Mouse (Mus musculus) thymus, adult 18-20 months (tissue): ENCODE data around the gene Nuak2.
A peak's percentile ranks its signal among the peaks of the same experiment; 100 is the strongest.
"Not testable (repeated sequence)": the region's sequence is repeated elsewhere in the genome, so short reads cannot be mapped to it uniquely, and the experiment has no call there.

Source experiments
- DNase-seq, 2 experiments: peaks; one replicate each; pipeline ENCODE4 v3.0.0; 2022; ENCODE audit warnings: mixed read lengths in 2 of 2

Nuak2 gene

GRCm38 (mm10) chr1:132315889-132316624 lies at the start of gene Nuak2:
Gene Nuak2 (plus strand): TSS chr1:132316126.
- peak; percentile 81 to 85 for DNase-seq

- no peak for DNase-seq
These were observed 49.0 kb upstream of the Nuak2 start for GRCm38 (mm10) chr1:132266791-132267557.

DNA sequence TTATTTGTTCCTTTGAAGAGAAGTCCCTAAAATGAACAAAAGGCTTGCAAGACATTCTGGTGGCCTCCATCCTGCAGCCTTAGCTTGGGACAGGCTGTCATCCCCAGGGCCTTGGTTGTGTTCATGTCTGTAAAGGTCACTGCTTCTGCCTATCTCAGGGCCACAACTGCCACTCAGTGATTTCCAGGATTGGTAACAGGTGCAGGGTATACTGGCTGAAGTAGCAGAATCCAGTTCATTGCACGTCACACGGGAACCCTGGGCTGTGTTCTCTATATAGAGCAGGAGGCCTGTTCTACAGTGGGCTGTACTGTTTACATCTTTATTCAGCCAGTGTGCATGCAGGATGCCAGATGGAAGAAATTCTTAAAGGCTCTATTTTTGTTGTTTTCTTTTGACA lies 48.0 kb upstream of the Nuak2 start:
- no peak for DNase-seq

DNA sequence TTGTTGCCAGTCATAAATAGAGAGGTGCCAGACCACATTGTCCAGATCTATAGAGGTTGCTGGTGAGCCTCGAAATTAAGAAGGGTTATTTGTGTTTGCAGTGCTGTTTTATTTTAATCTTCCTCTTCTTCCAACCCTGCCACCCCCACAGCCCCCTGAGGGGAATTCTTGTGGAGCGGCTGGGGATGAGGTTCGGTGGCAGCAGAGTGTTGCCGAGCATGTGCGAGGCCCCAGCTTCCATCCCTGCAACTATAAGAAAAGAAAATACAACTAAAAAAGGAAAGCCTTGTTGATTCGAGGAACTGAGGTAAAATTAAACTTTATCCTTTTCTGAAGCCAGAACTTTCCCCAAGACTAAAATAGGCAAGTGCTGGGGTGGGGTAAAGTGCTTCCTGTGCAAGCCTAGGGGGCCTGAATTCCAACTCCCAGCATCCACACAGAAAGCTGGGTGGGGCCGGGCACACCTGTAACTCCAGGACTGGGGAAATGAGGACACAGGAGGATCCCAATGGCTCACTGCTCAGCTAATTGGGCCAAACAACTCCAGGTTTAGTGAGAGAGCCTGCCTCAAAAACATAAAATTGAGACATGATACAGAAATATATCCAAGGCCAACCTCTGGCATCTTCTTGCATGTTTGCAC lies 47.4 kb upstream of the Nuak2 start:
- no peak for DNase-seq

DNA sequence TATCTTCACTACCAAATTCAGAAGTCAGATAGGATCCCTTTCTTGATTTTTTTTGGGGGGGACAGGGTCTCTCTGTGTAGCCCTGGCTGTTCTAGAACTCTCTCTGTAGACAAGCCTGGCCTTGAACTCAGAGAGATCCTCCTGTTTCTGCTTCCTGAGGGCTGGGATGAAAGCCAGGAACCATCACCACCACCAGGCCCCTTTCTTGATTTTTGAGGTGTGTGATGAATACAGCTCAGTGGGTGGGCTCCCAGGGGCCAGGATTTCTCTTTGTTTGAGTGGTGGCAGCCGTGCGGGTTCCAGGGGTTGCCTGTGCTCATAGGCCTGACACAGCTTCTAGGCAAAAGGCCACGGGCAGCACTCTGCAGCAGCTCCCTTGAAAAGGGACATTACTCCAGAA lies 44.7 kb upstream of the Nuak2 start:
- no peak for DNase-seq

DNA sequence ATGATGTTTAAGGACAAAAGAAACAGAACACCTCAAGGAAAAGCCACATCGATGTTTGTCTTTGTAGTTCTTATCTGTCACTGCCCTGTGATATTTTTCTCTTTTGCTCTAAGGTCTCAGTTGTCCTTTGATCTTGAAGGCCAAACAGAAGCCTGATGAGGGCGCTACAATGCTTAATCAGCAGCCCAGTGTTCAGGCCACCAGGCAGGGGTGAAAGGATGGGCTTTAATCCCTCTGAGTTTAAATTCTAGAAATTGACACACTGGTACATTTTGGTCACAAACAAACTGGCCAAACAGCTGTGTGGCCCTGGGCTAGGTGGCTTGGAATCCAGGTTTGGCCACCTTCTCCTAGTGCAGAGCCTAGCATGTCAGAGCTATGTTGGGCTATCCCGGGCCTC lies 39.2 kb upstream of the Nuak2 start:
- no peak for DNase-seq

DNA sequence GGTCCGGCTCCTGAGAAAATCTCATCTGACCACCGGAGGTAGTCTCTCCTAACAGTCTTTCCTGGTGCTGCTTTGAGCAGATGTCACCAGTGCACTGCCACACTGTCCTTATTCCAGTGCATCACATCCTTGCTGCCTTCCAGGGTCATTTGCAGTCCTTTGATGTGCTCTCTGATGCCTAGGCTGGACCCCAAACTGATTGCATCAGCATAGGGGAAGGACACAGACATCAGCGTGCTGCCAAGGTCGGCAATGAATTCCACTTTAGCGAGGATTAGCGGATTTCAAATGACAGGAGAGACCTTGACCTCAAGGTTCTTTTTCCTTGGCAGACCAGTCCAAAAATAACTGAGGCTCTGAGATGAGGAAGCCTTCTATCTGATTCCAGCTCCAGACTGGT lies 38.8 kb upstream of the Nuak2 start:
- DNase-seq, result no peak

- DNase-seq, result not testable (repeated sequence)
These were observed 35.3 kb upstream of the Nuak2 start for GRCm38 (mm10) chr1:132280636-132281035.

DNA sequence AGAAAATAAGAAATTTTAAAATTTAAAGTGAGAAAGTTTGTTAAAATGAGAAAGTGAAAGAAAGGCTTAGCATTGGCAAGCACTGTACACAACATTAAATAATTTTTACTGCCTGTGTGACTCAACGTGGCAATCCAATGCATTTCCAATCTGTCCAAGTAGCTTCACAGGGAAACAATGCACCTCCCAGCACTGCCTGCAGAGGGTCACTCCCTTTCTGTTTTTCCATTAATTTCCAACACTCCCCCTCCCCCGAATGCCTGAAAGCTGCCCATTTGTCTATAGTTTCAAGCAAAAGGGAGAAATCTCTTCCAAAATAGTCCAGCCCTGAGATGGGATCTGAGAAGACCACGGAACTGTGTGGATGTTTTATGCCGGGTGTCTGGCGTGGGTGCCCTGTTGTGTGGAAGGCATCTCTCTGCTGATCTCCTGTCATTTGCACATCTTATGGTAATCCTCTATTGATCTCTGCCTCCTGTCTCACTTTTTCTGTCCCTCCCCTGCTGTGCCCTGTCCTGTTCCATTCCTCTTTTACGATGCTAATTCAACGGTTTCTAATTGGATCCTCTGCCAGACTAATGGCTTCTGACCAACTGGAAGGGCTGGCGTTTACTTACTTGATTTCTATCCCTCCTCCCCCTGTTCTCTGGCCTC lies 34.3 kb upstream of the Nuak2 start:
- no peak for DNase-seq

- DNase-seq, result no peak
These were observed 33.8 kb upstream of the Nuak2 start for GRCm38 (mm10) chr1:132282177-132282536.

DNA sequence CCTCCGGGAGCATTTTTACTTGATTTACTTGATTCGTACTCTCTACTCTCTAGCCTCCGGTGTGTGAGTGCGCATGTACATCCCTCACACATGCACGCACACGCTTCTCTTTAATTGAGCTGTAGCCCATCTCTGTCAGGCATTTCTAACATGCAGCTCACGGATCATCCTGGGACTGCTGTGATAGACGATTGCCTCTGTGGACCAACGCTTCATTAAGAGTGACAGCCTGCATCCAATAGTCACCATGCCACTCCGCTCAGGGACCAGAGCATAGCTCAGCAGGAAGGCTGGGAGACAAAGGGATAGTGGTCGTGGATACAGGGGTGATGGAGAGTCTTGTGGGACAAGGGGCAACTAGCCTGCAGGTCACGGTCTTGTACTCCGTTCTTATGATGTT lies 32.9 kb upstream of the Nuak2 start:
- DNase-seq, result no peak

DNA sequence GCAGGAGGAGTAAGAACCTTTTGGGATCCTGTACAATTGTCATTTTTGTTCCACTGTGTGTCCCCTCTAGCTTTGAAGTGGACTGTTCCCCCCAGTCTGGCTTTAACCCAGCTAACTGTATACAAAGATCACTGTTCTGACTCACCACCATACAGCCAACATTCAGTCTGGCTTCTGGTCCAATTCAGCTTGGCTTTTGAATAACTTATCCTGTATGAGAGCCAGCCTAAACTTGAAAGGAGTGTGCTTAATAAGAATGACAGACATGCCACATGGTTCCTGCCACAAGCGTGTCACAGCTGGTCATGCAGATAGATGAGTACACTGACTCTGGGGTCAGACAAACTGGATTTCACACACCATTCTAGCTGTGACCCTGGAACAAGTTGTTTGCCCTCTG lies 29.2 kb upstream of the Nuak2 start:
- DNase-seq, result no peak

- no peak for DNase-seq
These were observed 28.5 kb upstream of the Nuak2 start for GRCm38 (mm10) chr1:132287445-132287844.

DNA sequence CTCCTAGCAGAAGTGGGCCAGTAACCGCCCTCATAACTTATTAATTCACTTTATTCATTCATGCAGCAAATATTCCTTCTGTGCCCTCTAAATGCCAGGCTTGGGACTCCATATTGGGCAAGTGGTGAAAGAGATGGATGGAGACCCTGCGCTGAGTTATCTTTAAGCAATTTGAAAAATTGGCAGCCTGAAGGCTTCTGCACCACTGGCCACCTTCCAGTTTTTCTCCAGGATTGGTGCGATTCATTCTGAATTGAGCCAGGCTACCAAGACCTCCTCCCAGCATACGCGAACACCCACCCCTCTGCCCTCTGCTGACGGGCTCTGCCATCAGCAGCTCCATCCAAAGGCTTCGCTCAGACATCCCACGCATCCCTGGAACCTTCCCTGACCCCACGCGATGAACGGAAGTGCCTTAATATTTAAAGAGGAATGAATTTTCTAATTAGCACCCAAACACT lies 27.9 kb upstream of the Nuak2 start:
- DNase-seq, result no peak

DNA sequence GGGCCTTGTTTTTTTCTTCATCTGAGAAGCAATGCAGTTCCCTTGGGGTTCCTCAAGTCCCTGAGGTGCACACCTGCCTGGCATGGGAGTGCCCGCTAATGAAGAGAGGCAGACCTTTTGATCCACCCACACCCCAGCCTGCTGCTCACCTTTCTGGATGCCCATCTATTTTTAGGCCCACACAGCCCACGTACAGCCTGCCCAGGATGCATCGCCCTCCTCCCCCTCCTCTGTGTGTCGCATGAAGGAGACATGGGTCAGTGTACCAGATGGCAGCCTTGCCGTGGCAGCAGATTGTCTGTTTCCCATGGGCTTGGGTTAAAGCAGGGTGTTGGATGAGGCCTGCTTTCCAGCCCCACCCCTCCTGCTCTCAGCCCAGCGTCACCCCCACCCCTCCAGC lies 26.0 kb upstream of the Nuak2 start:
- no peak for DNase-seq

- no peak for DNase-seq
These were observed 24.8 kb upstream of the Nuak2 start for GRCm38 (mm10) chr1:132290921-132291675.

DNA sequence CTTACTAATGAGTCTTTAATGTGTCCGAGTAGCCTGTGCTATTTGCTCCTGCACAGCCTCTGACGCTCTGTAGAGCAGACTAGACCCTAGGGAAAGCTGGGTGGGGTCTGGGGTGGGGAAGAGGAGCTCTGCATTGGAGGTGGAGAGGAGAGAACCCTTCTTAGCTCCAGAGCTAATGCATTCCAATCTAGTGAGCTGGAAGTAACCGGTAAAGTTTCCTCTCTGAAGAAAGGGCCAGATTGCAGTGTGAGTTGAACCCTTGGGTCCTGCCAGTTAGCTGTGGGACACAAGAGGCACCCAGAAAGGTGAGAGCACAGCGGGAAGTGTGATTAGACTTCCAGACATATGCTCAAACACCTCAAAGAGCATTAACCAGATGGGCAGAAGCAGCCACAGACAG lies 24.2 kb upstream of the Nuak2 start:
- no peak for DNase-seq

DNA sequence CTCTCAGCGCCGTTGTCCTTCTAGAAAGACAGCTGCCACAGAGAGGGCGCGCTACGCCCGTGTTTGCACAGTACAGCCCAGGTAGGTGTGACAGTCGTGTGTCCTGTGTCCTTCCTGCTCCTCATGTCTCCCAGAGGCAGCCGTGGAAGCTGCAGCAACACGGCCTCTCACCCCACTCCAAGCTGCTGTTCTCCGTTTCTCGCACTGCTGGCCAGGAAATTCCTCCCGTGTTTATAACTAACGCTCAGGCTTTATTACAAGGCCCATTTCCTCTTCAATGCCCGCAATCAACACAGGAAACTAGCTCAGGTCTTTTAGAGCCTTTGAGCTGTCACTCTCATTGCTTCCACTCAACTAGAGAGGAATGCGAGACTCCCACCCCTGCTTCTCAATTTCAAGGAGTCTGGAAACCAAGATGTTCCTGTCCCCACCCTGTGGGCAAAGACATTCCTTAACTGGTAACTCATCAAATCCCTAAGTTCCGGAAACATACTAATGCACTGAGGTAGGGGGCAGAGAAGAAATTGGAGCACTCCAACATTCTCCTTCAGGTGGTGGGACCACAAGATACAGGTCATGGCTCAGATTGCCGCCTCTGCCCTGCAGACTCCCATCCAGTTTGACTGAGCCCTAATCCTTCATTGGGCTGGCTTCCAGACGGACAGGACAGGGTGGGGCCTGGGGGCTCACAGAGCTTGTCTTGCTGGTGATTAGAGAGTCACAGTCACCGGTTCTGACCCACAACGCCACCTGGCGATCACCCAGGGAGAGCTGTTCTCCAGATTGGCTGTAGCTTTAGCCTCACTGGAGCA lies 23.4 kb upstream of the Nuak2 start:
- no peak for DNase-seq

- DNase-seq, result no peak
These were observed 20.4 kb upstream of the Nuak2 start for GRCm38 (mm10) chr1:132295506-132295905.

DNA sequence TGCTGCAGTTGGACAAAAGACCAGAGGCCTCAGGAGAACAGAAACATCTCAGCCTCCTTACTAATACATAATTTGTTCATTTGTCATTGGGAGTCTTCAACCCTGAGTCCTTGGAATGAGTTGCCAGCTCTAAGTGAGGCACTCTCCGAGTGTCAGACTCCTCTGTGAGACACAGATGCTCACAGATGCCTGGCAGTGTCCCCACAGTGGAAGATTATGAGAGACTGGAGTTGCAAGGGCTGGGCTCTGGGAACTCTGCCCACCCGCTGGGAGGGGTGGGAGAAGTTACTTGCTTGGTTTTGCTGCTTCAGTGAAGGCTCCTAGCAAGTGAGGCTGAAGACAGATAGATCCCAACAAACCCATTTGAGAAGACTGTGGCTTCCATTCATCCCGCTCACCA lies 19.9 kb upstream of the Nuak2 start:
- DNase-seq, result no peak

DNA sequence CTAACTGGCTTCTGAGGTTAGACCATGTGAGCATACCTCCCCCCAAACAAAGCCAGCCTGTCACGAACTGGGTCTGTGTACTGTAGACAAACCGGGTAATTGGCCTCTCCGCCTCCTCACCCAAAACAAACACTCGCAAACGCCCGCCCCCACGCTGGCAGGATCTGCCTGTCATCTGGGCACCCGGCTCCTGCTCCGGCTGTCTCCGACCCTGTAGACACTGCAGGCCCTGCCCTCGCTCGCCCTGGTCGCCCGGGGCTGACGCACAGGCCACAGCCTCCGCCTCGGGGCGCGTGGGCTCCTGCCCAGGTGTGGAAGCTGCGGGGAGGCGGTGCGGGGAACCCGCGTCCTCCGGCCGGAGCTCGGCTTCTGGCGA lies 17.5 kb upstream of the Nuak2 start, which contains the start of gene Klhdc8a:
TSS of gene Klhdc8a (plus strand) at position 202 of the 376 bp plus-strand sequence.
- no peak for DNase-seq
